Mouse (Mus musculus): ENCODE results near the gene Cnga2.

GRCm38 (mm10) chrX:71962073-71963051 lies 29.3 kb upstream of the Cnga2 start, which contains the start of gene Prrg3:
- TF ChIP-seq CTCF (IDR thresholded peaks at IDR 0.05; ENCODE audit: control insufficient read depth, insufficient read depth, insufficient replicate concordance, low read depth, low read length) (no peak), POLR2A (IDR thresholded peaks at IDR 0.05; ENCODE audit: control insufficient read depth, low read depth, low read length) (no peak)

Data from testis, adult 2 months (tissue).